Mouse (Mus musculus): ENCODE data around the gene Nr1h4.

DNA sequence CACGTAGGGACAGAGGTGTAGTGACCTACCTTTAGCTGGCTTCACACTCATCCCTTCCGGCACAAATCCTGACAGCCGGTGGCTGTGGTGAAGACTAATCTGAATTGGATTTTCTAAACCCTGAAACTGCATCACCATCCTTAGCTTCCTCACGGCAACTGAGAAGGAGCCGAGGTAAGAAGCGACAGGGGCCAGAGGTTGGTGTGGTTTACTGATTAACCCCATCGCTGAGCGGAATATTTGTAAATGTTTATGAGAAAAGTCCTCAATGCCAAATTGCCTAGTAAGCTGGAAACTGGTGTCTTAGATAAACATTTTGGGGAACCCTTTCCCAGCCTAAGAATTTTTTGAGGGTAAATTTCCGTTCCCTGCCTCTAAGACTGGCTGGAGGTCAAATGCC lies 26.9 kb downstream of the Nr1h4 start:
- TF ChIP-seq POLR2A (IDR thresholded peaks at IDR 0.05; ENCODE audit: borderline replicate concordance, extremely low read depth, insufficient read depth, insufficient read length, poor library complexity, severe bottlenecking), result no peak
- TF ChIP-seq CTCF (IDR thresholded peaks at IDR 0.05; ENCODE audit: borderline replicate concordance, extremely low read depth, insufficient read depth, insufficient read length), result no peak
